Mouse (Mus musculus) spleen, embryonic (tissue): ENCODE measurements around the gene Ski.

Source experiments
- CTCF ChIA-PET: fragments of 350-600 bp; sonication (Branson Sonifier 250); formaldehyde crosslinking; loops from one replicate; lab custom pipeline; 2022; lab: Charles Lee

The Ski gene

DNA sequence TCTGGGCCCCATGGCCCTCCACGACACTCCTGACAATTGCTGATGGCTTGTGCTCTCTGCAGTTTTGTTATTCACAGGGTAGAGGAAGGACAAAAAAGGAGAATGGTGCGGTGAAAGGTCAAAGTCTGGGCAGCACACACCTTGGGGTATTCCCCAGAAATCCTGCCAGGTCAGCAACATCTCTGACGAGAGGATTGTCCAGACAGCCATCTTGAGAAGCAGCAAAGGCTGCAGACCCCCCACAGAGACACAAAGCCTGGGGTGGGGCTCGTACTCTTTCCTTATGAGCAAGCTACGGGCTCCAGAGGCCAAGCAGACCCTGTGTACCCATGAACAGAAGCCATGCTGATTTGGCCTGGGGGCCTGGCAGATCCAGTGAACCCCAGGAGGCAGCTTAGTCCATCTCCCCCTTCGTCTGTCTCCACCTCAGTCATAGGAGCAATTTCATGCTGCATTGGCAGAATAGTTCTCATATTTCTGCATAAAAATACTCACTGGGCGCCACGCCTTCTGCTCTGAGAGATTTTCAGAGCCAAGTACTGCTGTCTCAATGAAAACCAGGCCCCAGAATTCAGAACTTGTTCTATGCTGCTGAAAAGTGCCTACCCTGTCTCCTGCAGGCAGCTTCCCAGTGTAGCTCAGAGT lies 108.5 kb downstream of the Ski start:
- CTCF ChIA-PET: no interaction called here

GRCm38 (mm10) chr4:155109471-155109870 lies 112.9 kb downstream of the Ski start:
- CTCF ChIA-PET: no interaction called here

DNA sequence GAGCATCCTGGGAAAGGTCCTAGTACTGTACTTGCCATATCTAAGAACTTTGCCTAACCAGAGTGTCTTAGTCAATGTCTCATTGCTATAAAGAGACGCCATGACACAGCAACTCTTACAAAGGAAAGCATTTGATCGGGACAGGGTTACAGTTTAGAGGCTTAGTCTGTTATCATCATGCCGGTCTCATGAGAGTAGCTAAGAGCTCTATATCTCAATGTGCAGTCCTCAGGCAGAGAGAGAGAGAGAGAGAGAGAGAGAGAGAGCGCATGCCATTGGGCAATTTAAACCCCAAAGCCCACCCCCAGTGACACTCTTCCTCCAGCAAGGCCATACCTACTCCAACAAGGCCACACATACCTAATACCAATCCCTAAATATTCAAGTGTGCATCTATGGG lies 114.5 kb downstream of the Ski start:
- CTCF ChIA-PET: no interaction called here
